Mouse (Mus musculus) T-cell, adult 2 months (primary cell): Measurements from ENCODE around the gene Ccdc88c.

Experiments
- DNase-seq: peaks from one replicate; pipeline ENCODE4 v3.0.0; 2022; ENCODE audit warnings: low spot score

Ccdc88c gene

GRCm38 (mm10) chr12:100931653-100932052, 97.2 kb downstream of the Ccdc88c start:
- no peak for DNase-seq

GRCm38 (mm10) chr12:100928286-100928685, 100.6 kb downstream of the Ccdc88c start:
- no peak for DNase-seq

GRCm38 (mm10) chr12:100925644-100926619, 102.9 kb downstream of the Ccdc88c start:
- peak; percentile 67 for DNase-seq

GRCm38 (mm10) chr12:100924646-100925339, 104.1 kb downstream of the Ccdc88c start:
- DNase-seq, result no peak

GRCm38 (mm10) chr12:100910731-100911130, 118.1 kb downstream of the Ccdc88c start:
- DNase-seq, result no peak

- no peak for DNase-seq
Observed at GRCm38 (mm10) chr12:100909765-100910164, 119.1 kb downstream of the Ccdc88c start.

- no peak for DNase-seq
Observed at GRCm38 (mm10) chr12:100908298-100909034, 120.4 kb downstream of the Ccdc88c start.

- DNase-seq, result no peak
Observed at GRCm38 (mm10) chr12:100907598-100908297, 121.1 kb downstream of the Ccdc88c start, which contains the start of gene Gpr68. Gene Gpr68 (minus strand): TSS chr12:100908198.

- DNase-seq, result peak; percentile 68
Observed at GRCm38 (mm10) chr12:100906861-100907260, 122.0 kb downstream of the Ccdc88c start.

GRCm38 (mm10) chr12:100903761-100904160, 125.1 kb downstream of the Ccdc88c start:
- DNase-seq, result peak; percentile 92

- DNase-seq, result peak; percentile 50
Observed at GRCm38 (mm10) chr12:100901386-100901785, 127.5 kb downstream of the Ccdc88c start.

GRCm38 (mm10) chr12:100900901-100901300, 128.0 kb downstream of the Ccdc88c start:
- DNase-seq, result peak; percentile 35

GRCm38 (mm10) chr12:100899111-100899640, 129.7 kb downstream of the Ccdc88c start:
- DNase-seq, result peak; percentile 38

GRCm38 (mm10) chr12:100897736-100898650, 130.9 kb downstream of the Ccdc88c start:
- no peak for DNase-seq

- no peak for DNase-seq
Observed at GRCm38 (mm10) chr12:100896661-100897060, 132.2 kb downstream of the Ccdc88c start.

- peak; percentile 86 for DNase-seq
Observed at GRCm38 (mm10) chr12:100895504-100895903, 133.4 kb downstream of the Ccdc88c start.

- DNase-seq, result peak; percentile 32
Observed at GRCm38 (mm10) chr12:100890548-100890947, 138.3 kb downstream of the Ccdc88c start.

- DNase-seq, result peak; percentile 73
Observed at GRCm38 (mm10) chr12:100887801-100888258, 141.0 kb downstream of the Ccdc88c start.

- DNase-seq, result no peak
Observed at GRCm38 (mm10) chr12:100886877-100887276, 142.0 kb downstream of the Ccdc88c start.

- DNase-seq, result no peak
Observed at GRCm38 (mm10) chr12:100885585-100885984, 143.3 kb downstream of the Ccdc88c start.
